ENCODE assay signal across 8 mouse cellular contexts in genomic region chr9:5634969-5635368, GRCm38 (mm10).
A peak's percentile ranks its signal among the peaks of the same experiment; 100 is the strongest.
DNase-seq lines count a peak whose midpoint lies in the region; ATAC-seq and TF ChIP-seq lines count a peak whose summit lies in the region.

No protein-coding gene starts in this region.

- peak; percentile 76 for TF ChIP-seq RAD21 in CH12.LX (IDR thresholded peaks at IDR 0.05; ENCODE audit: low read depth, low read length)

- H3K4me2 ChIP-seq in CH12.LX (ENCODE audit: insufficient read depth, low read depth, poor library complexity, severe bottlenecking): no peak overlapping the region
- no peak overlapping the region for H3K4me2 ChIP-seq in intestine, embryonic 15.5 days (replicated peaks)
- no peak overlapping the region for H3K4me2 ChIP-seq in midbrain, embryonic 12.5 days (replicated peaks)

- H3K79me2 ChIP-seq in CH12.LX (replicated peaks; ENCODE audit: control insufficient read depth, extremely low read depth, insufficient read depth, poor library complexity, severe bottlenecking): no peaks in the 10 kb centered on the region

- ATAC-seq in intestine, embryonic 15.5 days: peak; percentile 74; the same call in 1 of the 2 replicates
- peak; percentile 60; the same call in 1 of the 2 replicates for ATAC-seq in midbrain, embryonic 12.5 days (ENCODE audit: low FRiP score, low read depth)

- H3K36me3 ChIP-seq in CH12.LX (replicated peaks in 1 of 2; ENCODE audit: control insufficient read depth in 1 of 2, insufficient read depth in 1 of 2, low read length in 1 of 2): no peaks in the 10 kb centered on the region
- no peaks in the 10 kb centered on the region for H3K36me3 ChIP-seq in intestine, embryonic 15.5 days
- H3K36me3 ChIP-seq in midbrain, embryonic 12.5 days: no peaks in the 10 kb centered on the region

- H3K9ac ChIP-seq in CH12.LX (ENCODE audit: insufficient read depth, low read depth): no peak overlapping the region
- no peak overlapping the region for H3K9ac ChIP-seq in intestine, embryonic 15.5 days
- no peak overlapping the region for H3K9ac ChIP-seq in midbrain, embryonic 12.5 days (replicated peaks)

- dilution Hi-C loops in CH12.LX (cut with MboI; ENCODE audit: extremely low pct_ligation_motif_present, extremely low pct_unique_long_range_greater_than_20kb, low sequenced_read_pairs): no loop called here

- H3K4me3 ChIP-seq in CH12.LX (replicated peaks in 1 of 3; ENCODE audit: low read depth in 2 of 3, low read length in 2 of 3, poor library complexity in 1 of 3): no peak overlapping the region
- no peak overlapping the region for H3K4me3 ChIP-seq in intestine, embryonic 15.5 days (replicated peaks)
- no peak overlapping the region for H3K4me3 ChIP-seq in midbrain, embryonic 12.5 days

- H3K27ac ChIP-seq in CH12.LX (ENCODE audit: insufficient read depth, low read depth): no peak overlapping the region
- H3K27ac ChIP-seq in intestine, embryonic 15.5 days: no peak overlapping the region
- H3K27ac ChIP-seq in midbrain, embryonic 12.5 days (replicated peaks): no peak overlapping the region

- H3K9me3 ChIP-seq in CH12.LX (replicated peaks; ENCODE audit: low read length): no peaks in the 10 kb centered on the region
- H3K9me3 ChIP-seq in intestine, embryonic 15.5 days: no peaks in the 10 kb centered on the region
- no peaks in the 10 kb centered on the region for H3K9me3 ChIP-seq in midbrain, embryonic 12.5 days

- peak in 1 of 2 experiments; percentile 78; a peak in 2 of 4 replicates for TF ChIP-seq CTCF in CH12.LX (conservative IDR thresholded peaks at IDR 0.05 in 1 of 2, IDR thresholded peaks at IDR 0.05 in 1 of 2; ENCODE audit: low read depth in 2 of 2, low read length in 2 of 2)

- in situ Hi-C loops in CH12.LX (cut with MboI; ENCODE audit: low pct_ligation_motif_present, low pct_unique_long_range_greater_than_20kb, low sequenced_read_pairs): no loop called here

- H3K27me3 ChIP-seq in CH12.LX (replicated peaks): no peaks in the 10 kb centered on the region
- no peaks in the 10 kb centered on the region for H3K27me3 ChIP-seq in intestine, embryonic 15.5 days (replicated peaks)
- no peaks in the 10 kb centered on the region for H3K27me3 ChIP-seq in midbrain, embryonic 12.5 days

- DNase-seq in frontal cortex, adult 2 months (ENCODE audit: extremely low spot score in 1 of 2, low spot score in 1 of 2): peak; percentile 10 to 60
- DNase-seq in frontal cortex, postnatal 25 days (ENCODE audit: low spot score in 2 of 2): no peak
- peak; percentile 51 for DNase-seq in CH12.LX (ENCODE audit: extremely low read depth)
- DNase-seq in cerebellum, postnatal 25 days: peak; percentile 49 to 73
- DNase-seq in urinary bladder, adult 18-20 months (ENCODE audit: low spot score in 2 of 2): no peak
- no peak for DNase-seq in heart, postnatal 4 days

- WGBS in intestine, embryonic 15.5 days: 23% methylated on average over 1 of the region's 1 CpGs
- 27% methylated on average over 1 of the region's 1 CpGs for WGBS in midbrain, embryonic 12.5 days

- no peak for TF ChIP-seq EP300 in CH12.LX (IDR thresholded peaks at IDR 0.05; ENCODE audit: low read length)

- no peaks in the 10 kb centered on the region for H3K4me1 ChIP-seq in CH12.LX (ENCODE audit: control insufficient read depth in 1 of 2, insufficient read depth in 2 of 2)
- H3K4me1 ChIP-seq in intestine, embryonic 15.5 days (replicated peaks): no peaks in the 10 kb centered on the region
- H3K4me1 ChIP-seq in midbrain, embryonic 12.5 days: no peaks in the 10 kb centered on the region

- TF ChIP-seq POLR2A in CH12.LX (IDR thresholded peaks at IDR 0.05; ENCODE audit: low read depth, low read length): no peak

TF ChIP-seq in CH12.LX, 34 proteins besides CTCF, POLR2A, EP300 and RAD21:
- TF ChIP-seq ZC3H11A (IDR thresholded peaks at IDR 0.05; ENCODE audit: low read depth, low read length): peak; percentile 21; the same call in 1 of the 2 replicates
- TF ChIP-seq POLR2AphosphoS2 (IDR thresholded peaks at IDR 0.05; ENCODE audit: low read depth, low read length): no peak
- TF ChIP-seq RCOR1 (conservative IDR thresholded peaks at IDR 0.05; ENCODE audit: low read depth, low read length): no peak
- TF ChIP-seq HCFC1 (IDR thresholded peaks at IDR 0.05; ENCODE audit: low read depth, low read length): no peak
- peak; percentile 83 for TF ChIP-seq SMC3 (IDR thresholded peaks at IDR 0.05; ENCODE audit: low read depth, low read length)
- TF ChIP-seq USF1 (IDR thresholded peaks at IDR 0.05; ENCODE audit: low read depth, low read length): no peak

Comparison
In these comparisons a context has a peak if more than half of its experiments do, and no peak if none do; other contexts are left out.
1. DNase-seq: peak in frontal cortex, adult 2 months (2 of 2), CH12.LX (single experiment) and cerebellum, postnatal 25 days (2 of 2); none in frontal cortex, postnatal 25 days (0 of 2), urinary bladder, adult 18-20 months (0 of 2) and heart, postnatal 4 days (single experiment).